Mouse (Mus musculus): Measurements from ENCODE around the gene Itk. TPM values are rescaled to one million over a fixed set of nuclear protein-coding genes. Genes with fewer than 3 reads are reported as not detected.

The Itk gene
- polyA plus RNA-seq, 1 experiment from 2014 or later = 0.14 TPM

- no peak for ATAC-seq (replicated peaks; ENCODE audit: low FRiP score)
- Histone ChIP-seq H3K9ac (ENCODE audit: low read depth, low read length) (no peak overlapping the region), H3K4me1 (replicated peaks; ENCODE audit: control insufficient read depth, insufficient read depth, low read length) (no peaks in the 10 kb centered on the region), H3K27me3 (replicated peaks; ENCODE audit: control insufficient read depth, insufficient read depth, low read length) (no peaks in the 10 kb centered on the region), H3K36me3 (ENCODE audit: control insufficient read depth, insufficient read depth, low read length) (no peaks in the 10 kb centered on the region), H3K27ac (ENCODE audit: low read depth, low read length) (no peak overlapping the region), H3K9me3 (ENCODE audit: control insufficient read depth, low read length) (no peaks in the 10 kb centered on the region), H3K4me2 (no peak overlapping the region), H3K4me3 (ENCODE audit: low read depth, low read length) (no peak overlapping the region)
- 85% methylated on average over 9 of the region's 9 CpGs for WGBS
- no peak for DNase-seq (ENCODE audit: low spot score)
Measured at GRCm38 (mm10) chr11:46289561-46289960, 99.8 kb downstream of the Itk start.

GRCm38 (mm10) chr11:46289022-46289421 lies 100.3 kb downstream of the Itk start:
- no peak overlapping the region for H3K4me2 ChIP-seq
- no peaks in the 10 kb centered on the region for H3K9me3 ChIP-seq (ENCODE audit: control insufficient read depth, low read length)
- no peak overlapping the region for H3K4me3 ChIP-seq (ENCODE audit: low read depth, low read length)
- H3K27ac ChIP-seq (ENCODE audit: low read depth, low read length) = no peak overlapping the region
- H3K9ac ChIP-seq (ENCODE audit: low read depth, low read length) = no peak overlapping the region
- no peaks in the 10 kb centered on the region for H3K27me3 ChIP-seq (replicated peaks; ENCODE audit: control insufficient read depth, insufficient read depth, low read length)
- H3K36me3 ChIP-seq (ENCODE audit: control insufficient read depth, insufficient read depth, low read length) = no peaks in the 10 kb centered on the region
- no peaks in the 10 kb centered on the region for H3K4me1 ChIP-seq (replicated peaks; ENCODE audit: control insufficient read depth, insufficient read depth, low read length)
- ATAC-seq (replicated peaks; ENCODE audit: low FRiP score) (no peak), DNase-seq (ENCODE audit: low spot score) (no peak)
- 85% methylated on average over 4 of the region's 4 CpGs for WGBS

DNA sequence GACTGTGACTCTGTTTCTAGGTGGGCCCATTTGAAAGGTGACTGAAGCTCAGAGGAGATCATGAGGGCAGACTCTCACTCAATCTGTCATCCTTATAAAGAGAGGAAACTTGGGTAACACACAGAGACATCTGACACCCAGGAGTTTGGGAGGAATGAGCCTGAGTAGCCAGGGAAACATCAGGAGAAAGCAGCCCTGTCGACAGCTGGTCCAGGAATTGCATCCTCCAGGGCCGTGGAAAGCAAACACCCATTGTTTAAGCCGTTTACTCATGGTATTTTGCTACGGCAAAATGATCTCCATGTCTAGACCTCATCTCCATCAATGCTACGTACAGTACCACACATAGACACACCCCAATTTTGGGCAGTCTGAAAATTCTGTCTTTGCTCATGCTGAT lies 101.2 kb downstream of the Itk start:
- ATAC-seq (replicated peaks; ENCODE audit: low FRiP score) = no peak

GRCm38 (mm10) chr11:46286803-46287202 lies 102.5 kb downstream of the Itk start:
- Histone ChIP-seq H3K9me3 (ENCODE audit: control insufficient read depth, low read length) (no peaks in the 10 kb centered on the region), H3K4me3 (ENCODE audit: low read depth, low read length) (no peak overlapping the region)

More for the DNA sequence above, 101.2 kb downstream of the Itk start:
- no peak overlapping the region for H3K4me2 ChIP-seq
- no peak for DNase-seq (ENCODE audit: low spot score)
- no peak overlapping the region for H3K9ac ChIP-seq (ENCODE audit: low read depth, low read length)
- H3K4me3 ChIP-seq (ENCODE audit: low read depth, low read length) = no peak overlapping the region
- H3K36me3 ChIP-seq (ENCODE audit: control insufficient read depth, insufficient read depth, low read length) = no peaks in the 10 kb centered on the region
- no peaks in the 10 kb centered on the region for H3K4me1 ChIP-seq (replicated peaks; ENCODE audit: control insufficient read depth, insufficient read depth, low read length)
- H3K27me3 ChIP-seq (replicated peaks; ENCODE audit: control insufficient read depth, insufficient read depth, low read length) = no peaks in the 10 kb centered on the region
- WGBS = 80% methylated on average over 5 of the region's 5 CpGs
- H3K9me3 ChIP-seq (ENCODE audit: control insufficient read depth, low read length) = no peaks in the 10 kb centered on the region
- no peak overlapping the region for H3K27ac ChIP-seq (ENCODE audit: low read depth, low read length)

GRCm38 (mm10) chr11:46283800-46284199 lies 105.5 kb downstream of the Itk start:
- Histone ChIP-seq H3K9me3 (ENCODE audit: control insufficient read depth, low read length) (no peaks in the 10 kb centered on the region), H3K4me3 (ENCODE audit: low read depth, low read length) (no peak overlapping the region), H3K27ac (ENCODE audit: low read depth, low read length) (no peak overlapping the region), H3K27me3 (replicated peaks; ENCODE audit: control insufficient read depth, insufficient read depth, low read length) (no peaks in the 10 kb centered on the region), H3K4me1 (replicated peaks; ENCODE audit: control insufficient read depth, insufficient read depth, low read length) (no peaks in the 10 kb centered on the region), H3K9ac (ENCODE audit: low read depth, low read length) (no peak overlapping the region), H3K36me3 (ENCODE audit: control insufficient read depth, insufficient read depth, low read length) (no peaks in the 10 kb centered on the region), H3K4me2 (no peak overlapping the region)
- no peak for DNase-seq (ENCODE audit: low spot score)
- 82% methylated on average over 6 of the region's 6 CpGs for WGBS
- no peak for ATAC-seq (replicated peaks; ENCODE audit: low FRiP score)

More at GRCm38 (mm10) chr11:46286803-46287202, 102.5 kb downstream of the Itk start:
- WGBS = 47% methylated on average over 6 of the region's 6 CpGs
- no peaks in the 10 kb centered on the region for H3K36me3 ChIP-seq (ENCODE audit: control insufficient read depth, insufficient read depth, low read length)
- H3K4me2 ChIP-seq = no peak overlapping the region
- ATAC-seq (replicated peaks; ENCODE audit: low FRiP score) (no peak), DNase-seq (ENCODE audit: low spot score) (no peak)
- H3K27me3 ChIP-seq (replicated peaks; ENCODE audit: control insufficient read depth, insufficient read depth, low read length) = no peaks in the 10 kb centered on the region
- no peak overlapping the region for H3K9ac ChIP-seq (ENCODE audit: low read depth, low read length)
- no peak overlapping the region for H3K27ac ChIP-seq (ENCODE audit: low read depth, low read length)
- H3K4me1 ChIP-seq (replicated peaks; ENCODE audit: control insufficient read depth, insufficient read depth, low read length) = no peaks in the 10 kb centered on the region

DNA sequence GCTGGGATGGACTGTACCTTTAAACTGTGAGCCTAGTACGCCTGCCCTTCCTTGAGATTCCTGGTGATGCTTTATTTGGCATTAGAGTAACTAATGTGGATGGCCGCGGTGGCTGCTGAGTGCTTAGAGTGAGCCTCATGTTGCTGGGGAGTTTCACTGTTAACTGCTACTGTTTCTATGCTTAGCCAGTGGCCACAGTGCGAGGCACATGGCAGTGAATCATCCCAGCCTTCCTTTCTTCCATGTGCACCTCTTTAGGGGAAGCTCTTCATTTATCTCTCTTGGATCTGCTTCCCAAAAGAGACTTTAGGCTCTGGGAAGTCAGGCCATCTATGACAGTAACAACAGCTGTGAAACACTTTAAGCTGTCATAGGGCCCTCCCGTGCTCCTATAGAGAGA lies 106.7 kb downstream of the Itk start:
- Histone ChIP-seq H3K4me2 (no peak overlapping the region), H3K9me3 (ENCODE audit: control insufficient read depth, low read length) (no peaks in the 10 kb centered on the region)
- WGBS = 85% methylated on average over 5 of the region's 5 CpGs

DNA sequence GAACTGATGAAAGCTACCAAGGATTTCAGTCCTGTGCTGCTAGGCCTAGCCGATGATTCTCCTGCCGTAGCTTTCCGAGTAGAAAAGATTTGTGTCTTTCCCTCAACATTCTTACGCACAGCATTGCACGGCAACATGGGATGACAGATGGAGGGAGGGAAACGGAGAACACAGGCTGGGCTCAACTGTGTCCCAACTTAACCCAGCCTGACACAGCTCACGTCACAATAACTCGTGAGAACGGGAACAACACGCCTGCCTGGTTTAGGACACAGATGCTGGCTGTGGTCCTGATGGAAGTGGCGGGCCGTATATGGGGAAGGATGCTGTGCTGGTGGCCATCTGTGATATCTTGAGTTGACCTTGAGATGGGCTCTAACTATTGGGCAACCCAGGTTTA lies 110.6 kb downstream of the Itk start:
- H3K27me3 ChIP-seq (replicated peaks; ENCODE audit: control insufficient read depth, insufficient read depth, low read length) = no peaks in the 10 kb centered on the region
- no peak overlapping the region for H3K4me3 ChIP-seq (ENCODE audit: low read depth, low read length)
- no peaks in the 10 kb centered on the region for H3K9me3 ChIP-seq (ENCODE audit: control insufficient read depth, low read length)
- no peaks in the 10 kb centered on the region for H3K4me1 ChIP-seq (replicated peaks; ENCODE audit: control insufficient read depth, insufficient read depth, low read length)
- no peaks in the 10 kb centered on the region for H3K36me3 ChIP-seq (ENCODE audit: control insufficient read depth, insufficient read depth, low read length)
- 89% methylated on average over 12 of the region's 12 CpGs for WGBS
- no peak for ATAC-seq (replicated peaks; ENCODE audit: low FRiP score)
- no peak overlapping the region for H3K4me2 ChIP-seq
- H3K27ac ChIP-seq (ENCODE audit: low read depth, low read length) = no peak overlapping the region
- H3K9ac ChIP-seq (ENCODE audit: low read depth, low read length) = no peak overlapping the region
- DNase-seq (ENCODE audit: low spot score) = no peak

More for the DNA sequence above, 106.7 kb downstream of the Itk start:
- DNase-seq (ENCODE audit: low spot score) (no peak), ATAC-seq (replicated peaks; ENCODE audit: low FRiP score) (no peak)
- H3K9ac ChIP-seq (ENCODE audit: low read depth, low read length) = no peak overlapping the region
- no peaks in the 10 kb centered on the region for H3K27me3 ChIP-seq (replicated peaks; ENCODE audit: control insufficient read depth, insufficient read depth, low read length)
- H3K4me1 ChIP-seq (replicated peaks; ENCODE audit: control insufficient read depth, insufficient read depth, low read length) = no peaks in the 10 kb centered on the region
- H3K27ac ChIP-seq (ENCODE audit: low read depth, low read length) = no peak overlapping the region
- H3K4me3 ChIP-seq (ENCODE audit: low read depth, low read length) = no peak overlapping the region
- no peaks in the 10 kb centered on the region for H3K36me3 ChIP-seq (ENCODE audit: control insufficient read depth, insufficient read depth, low read length)

- Histone ChIP-seq H3K36me3 (ENCODE audit: control insufficient read depth, insufficient read depth, low read length) (no peaks in the 10 kb centered on the region), H3K4me3 (ENCODE audit: low read depth, low read length) (no peak overlapping the region), H3K9me3 (ENCODE audit: control insufficient read depth, low read length) (no peaks in the 10 kb centered on the region), H3K27ac (ENCODE audit: low read depth, low read length) (no peak overlapping the region), H3K27me3 (replicated peaks; ENCODE audit: control insufficient read depth, insufficient read depth, low read length) (no peaks in the 10 kb centered on the region), H3K4me1 (replicated peaks; ENCODE audit: control insufficient read depth, insufficient read depth, low read length) (no peaks in the 10 kb centered on the region), H3K9ac (ENCODE audit: low read depth, low read length) (no peak overlapping the region), H3K4me2 (no peak overlapping the region)
- 80% methylated on average over 5 of the region's 5 CpGs for WGBS
- ATAC-seq (replicated peaks; ENCODE audit: low FRiP score) = no peak
- DNase-seq (ENCODE audit: low spot score) = no peak
Measured at GRCm38 (mm10) chr11:46278140-46278539, 111.2 kb downstream of the Itk start.

DNA sequence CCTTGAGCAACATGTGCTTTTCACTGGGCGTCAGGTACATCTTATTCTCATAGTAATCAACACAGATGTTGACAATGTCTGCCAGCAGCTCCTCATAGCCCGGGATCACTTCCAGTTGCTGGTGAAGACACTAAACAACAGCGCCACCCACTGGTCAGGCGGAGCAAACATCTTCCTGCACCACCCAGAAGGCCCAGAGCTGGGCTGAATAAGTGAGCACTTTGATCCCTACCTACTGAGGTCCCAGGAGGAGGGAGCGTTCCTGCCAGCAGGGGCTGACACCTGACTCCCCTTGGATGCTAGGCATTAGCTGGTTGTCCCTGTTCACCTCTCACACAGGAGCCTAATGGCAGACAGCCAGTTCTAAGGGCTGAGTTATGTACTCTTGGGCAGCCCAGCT lies 112.5 kb downstream of the Itk start:
- no peak for ATAC-seq (replicated peaks; ENCODE audit: low FRiP score)
- WGBS = 41% methylated on average over 5 of the region's 5 CpGs
- Histone ChIP-seq H3K4me2 (no peak overlapping the region), H3K27me3 (replicated peaks; ENCODE audit: control insufficient read depth, insufficient read depth, low read length) (no peaks in the 10 kb centered on the region), H3K36me3 (ENCODE audit: control insufficient read depth, insufficient read depth, low read length) (no peaks in the 10 kb centered on the region), H3K9ac (ENCODE audit: low read depth, low read length) (no peak overlapping the region), H3K4me1 (replicated peaks; ENCODE audit: control insufficient read depth, insufficient read depth, low read length) (no peaks in the 10 kb centered on the region), H3K27ac (ENCODE audit: low read depth, low read length) (no peak overlapping the region), H3K4me3 (ENCODE audit: low read depth, low read length) (no peak overlapping the region), H3K9me3 (ENCODE audit: control insufficient read depth, low read length) (no peaks in the 10 kb centered on the region)
- DNase-seq (ENCODE audit: low spot score) = no peak
